Mouse (Mus musculus) CH12.LX (cell line): ENCODE measurements around the gene Dscam.

ENCODE experiments used
- CHD2 ChIP-seq: IDR thresholded peaks from 2 replicates; pipeline ENCODE4 v1.6.1; 2011; ENCODE audit warnings: low read length, improper control_type of control experiment
- CTCF ChIP-seq, 2 experiments: IDR thresholded peaks in 1 of 2; conservative IDR thresholded peaks in 1 of 2; 2 replicates each; pipeline ENCODE4 v1.5.1; 2011 to 2012; ENCODE audit warnings: low read depth in 2 of 2, low read length in 2 of 2, improper control_type of control experiment in 1 of 2, inconsistent platforms in 1 of 2, mild to moderate bottlenecking in 1 of 2, moderate library complexity in 1 of 2
- ELF1 ChIP-seq: IDR thresholded peaks from 2 replicates; pipeline ENCODE4 v1.6.1; 2014; ENCODE audit warnings: low read depth, mild to moderate bottlenecking, inconsistent platforms, low read length, improper control_type of control experiment
- ETS1 ChIP-seq: conservative IDR thresholded peaks from 2 replicates; pipeline ENCODE4 v1.6.1; 2012; ENCODE audit warnings: low read depth, mild to moderate bottlenecking, inconsistent platforms, low read length, improper control_type of control experiment, moderate library complexity
- JUND ChIP-seq: conservative IDR thresholded peaks from 2 replicates; pipeline ENCODE4 v1.6.1; 2011; ENCODE audit warnings: low read depth, low read length, improper control_type of control experiment
- MAX ChIP-seq: IDR thresholded peaks from 2 replicates; pipeline ENCODE4 v1.6.1; 2011; ENCODE audit warnings: low read length, improper control_type of control experiment
- NELFE ChIP-seq: IDR thresholded peaks from 2 replicates; pipeline ENCODE4 v1.6.1; 2011; ENCODE audit warnings: low read depth, low read length, improper control_type of control experiment
- NRF1 ChIP-seq: IDR thresholded peaks from 2 replicates; pipeline ENCODE4 v1.6.1; 2014; ENCODE audit warnings: low read depth, mild to moderate bottlenecking, inconsistent platforms, low read length, improper control_type of control experiment, moderate library complexity
- POLR2A ChIP-seq: IDR thresholded peaks from 2 replicates; pipeline ENCODE4 v1.6.1; 2011; ENCODE audit warnings: low read depth, mild to moderate bottlenecking, improper control_type of control experiment, low read length
- POLR2AphosphoS2 ChIP-seq: IDR thresholded peaks from 2 replicates; pipeline ENCODE4 v1.6.1; 2011; ENCODE audit warnings: low read depth, low read length, improper control_type of control experiment
- SMC3 ChIP-seq: IDR thresholded peaks from 2 replicates; pipeline ENCODE4 v1.6.1; 2011; ENCODE audit warnings: low read depth, low read length, improper control_type of control experiment
- TBP ChIP-seq: conservative IDR thresholded peaks from 2 replicates; pipeline ENCODE4 v1.6.1; 2011; ENCODE audit warnings: low read depth, low read length, improper control_type of control experiment
- TCF12 ChIP-seq: IDR thresholded peaks from 2 replicates; pipeline ENCODE4 v1.6.1; 2014; ENCODE audit warnings: low read depth, mild to moderate bottlenecking, inconsistent platforms, low read length, improper control_type of control experiment
- USF1 ChIP-seq: IDR thresholded peaks from 2 replicates; pipeline ENCODE4 v1.6.1; 2014; ENCODE audit warnings: low read depth, mild to moderate bottlenecking, inconsistent platforms, low read length, improper control_type of control experiment

DNA sequence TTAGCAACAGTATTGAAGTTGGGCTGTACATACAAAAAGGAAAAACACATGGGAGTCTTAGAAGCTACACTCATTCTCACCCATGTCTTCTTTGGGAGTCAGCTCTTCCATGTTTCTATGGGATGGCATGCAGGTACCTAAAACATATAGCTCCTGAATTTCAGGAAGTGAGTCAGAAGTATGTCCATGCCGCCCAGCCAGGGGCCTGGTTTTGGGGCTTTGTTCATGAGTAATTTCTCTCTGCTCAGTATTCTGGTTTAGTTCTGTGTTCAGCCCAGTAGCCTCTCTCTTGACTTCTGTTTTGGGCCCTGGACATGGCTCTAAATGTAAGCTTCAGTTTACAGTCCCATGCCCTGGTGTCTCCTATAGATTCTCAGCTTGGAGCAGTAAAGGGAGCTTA is 242.5 kb downstream of the Dscam start:
- no peak for TF ChIP-seq CTCF (conservative IDR thresholded peaks at IDR 0.05 in 1 of 2, IDR thresholded peaks at IDR 0.05 in 1 of 2; ENCODE audit: low read depth in 2 of 2, low read length in 2 of 2)
- no peak for TF ChIP-seq POLR2A
- TF ChIP-seq USF1: no peak
- TF ChIP-seq NRF1: no peak
- no peak for TF ChIP-seq SMC3
- no peak for TF ChIP-seq NELFE
- TF ChIP-seq TBP: no peak
- no peak for TF ChIP-seq ELF1
- no peak for TF ChIP-seq CHD2
- TF ChIP-seq POLR2AphosphoS2: no peak
- TF ChIP-seq ETS1: no peak
- TF ChIP-seq TCF12: no peak
- no peak for TF ChIP-seq MAX
- TF ChIP-seq JUND: no peak
